8 mouse cellular contexts compared by ENCODE assay signal in the genomic region with DNA sequence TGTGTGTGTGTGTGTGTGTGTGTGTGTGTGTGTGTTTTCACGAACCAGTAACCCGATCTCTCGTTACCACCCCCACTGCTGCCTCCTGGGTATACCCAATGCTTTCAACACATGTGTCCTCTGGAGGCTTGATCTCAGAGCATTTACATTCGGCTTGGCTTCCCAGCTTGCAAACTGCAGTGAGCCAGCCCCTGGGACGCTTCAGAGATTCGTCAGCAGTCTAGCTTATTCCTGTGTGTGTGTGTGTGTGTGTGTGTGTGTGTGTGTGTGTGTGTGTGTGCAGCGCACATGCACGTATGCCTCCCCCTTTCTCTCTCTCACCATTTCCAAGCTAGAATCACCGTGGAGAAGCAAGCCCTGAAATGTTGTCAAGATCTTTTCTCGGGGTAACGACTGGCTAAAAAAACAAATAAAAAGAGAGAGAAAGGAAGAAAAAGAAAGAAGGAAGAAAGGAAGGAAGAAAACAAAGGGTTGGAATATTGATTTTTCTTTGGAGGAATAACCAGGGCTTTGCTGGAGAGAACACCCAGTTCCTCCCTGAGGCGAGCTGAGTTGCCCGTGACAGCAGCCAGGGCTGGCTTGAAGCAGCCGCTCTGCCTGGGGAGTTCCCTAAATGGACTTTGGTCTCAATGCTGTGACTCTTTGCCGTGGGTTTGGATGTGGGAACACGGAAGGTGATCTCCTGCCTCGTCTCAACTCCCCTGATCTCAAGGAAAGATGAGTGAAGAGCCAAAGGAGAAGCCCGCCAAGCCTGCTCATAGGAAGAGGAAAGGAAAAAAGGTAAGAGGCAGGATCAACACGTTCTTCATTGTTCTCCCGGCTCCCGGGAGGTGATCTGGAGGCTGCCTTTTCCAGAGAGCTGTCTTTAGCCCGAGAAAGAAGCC.
DNase-seq lines count a peak whose midpoint lies in the region; ATAC-seq lines count a peak whose summit lies in the region.

No protein-coding gene starts in this region.

- peak overlapping the region; percentile 86 for H3K27ac ChIP-seq in forebrain, embryonic 14.5 days (ENCODE audit: low read depth, low read length)
- no peak overlapping the region for H3K27ac ChIP-seq in liver, embryonic 15.5 days (replicated peaks)

- H3K4me3 ChIP-seq in forebrain, embryonic 14.5 days (ENCODE audit: low read depth, low read length): peak overlapping the region; percentile 48
- peak overlapping the region; percentile 26 for H3K4me3 ChIP-seq in liver, embryonic 15.5 days (replicated peaks)

- no peaks in the 10 kb centered on the region for H3K9me3 ChIP-seq in forebrain, embryonic 14.5 days (replicated peaks; ENCODE audit: control insufficient read depth, low read length)
- H3K9me3 ChIP-seq in liver, embryonic 15.5 days (replicated peaks): no peaks in the 10 kb centered on the region

- intact Hi-C loops in heart, postnatal 10 days (cut with DNase I): loop anchor here (2.0 kb wide), 1 partner anchor 61 kb away; no protein-coding TSS in a partner anchor

- peak overlapping the region; percentile 72 for H3K9ac ChIP-seq in forebrain, embryonic 14.5 days (ENCODE audit: low read length)
- no peak overlapping the region for H3K9ac ChIP-seq in liver, embryonic 15.5 days

- H3K4me2 ChIP-seq in forebrain, embryonic 14.5 days (ENCODE audit: low read length): peak overlapping the region; percentile 53
- H3K4me2 ChIP-seq in liver, embryonic 15.5 days: peak overlapping the region; percentile 33

- H3K27me3 ChIP-seq in forebrain, embryonic 14.5 days (replicated peaks; ENCODE audit: control insufficient read depth, insufficient read depth, low read length): no peaks in the 10 kb centered on the region
- H3K27me3 ChIP-seq in liver, embryonic 15.5 days: no peaks in the 10 kb centered on the region

- WGBS in forebrain, embryonic 14.5 days: 4% methylated on average over 22 of the region's 22 CpGs
- WGBS in large intestine, adult 2 months: 4% methylated on average over 22 of the region's 22 CpGs
- 10% methylated on average over 22 of the region's 22 CpGs for whole genome bisulfite sequencing in liver, embryonic 15.5 days (ENCODE audit: insufficient replicate concordance)

- no peaks in the 10 kb centered on the region for H3K36me3 ChIP-seq in forebrain, embryonic 14.5 days (ENCODE audit: control insufficient read depth, insufficient read depth, low read length)
- H3K36me3 ChIP-seq in liver, embryonic 15.5 days (replicated peaks): no peaks in the 10 kb centered on the region

- peaks cover 6% of the 10 kb centered on the region; the same call in 1 of the 2 replicates for H3K4me1 ChIP-seq in forebrain, embryonic 14.5 days (ENCODE audit: control insufficient read depth, insufficient read depth, low read length)
- no peaks in the 10 kb centered on the region for H3K4me1 ChIP-seq in liver, embryonic 15.5 days (replicated peaks)

- ATAC-seq in forebrain, embryonic 14.5 days: peak; percentile 84
- no peak; the same call in 1 of the 2 replicates for ATAC-seq in liver, embryonic 15.5 days (ENCODE audit: insufficient read depth)

- DNase-seq in 3134 (ENCODE audit: extremely low read depth, insufficient read length, low spot score): peak; percentile 40
- peak; percentile 22 for DNase-seq in cerebellum, adult 11 months
- peak; percentile 84 for DNase-seq in forebrain, embryonic 14.5 days (ENCODE audit: low spot score)
- DNase-seq in heart, postnatal 10 days: peak; percentile 60 to 63
- DNase-seq in large intestine, adult 2 months (ENCODE audit: low read depth, low spot score): peak; percentile 38
- DNase-seq in retina, postnatal 1 day: peak; percentile 79
- no peak for DNase-seq in spleen, adult 18-20 months

Comparison
In these comparisons a context has a peak if more than half of its experiments do, and no peak if none do; other contexts are left out.
1. DNase-seq: peak in 3134 (single experiment), cerebellum, adult 11 months (single experiment), forebrain, embryonic 14.5 days (single experiment), heart, postnatal 10 days (2 of 2), large intestine, adult 2 months (single experiment) and retina, postnatal 1 day (single experiment); none in spleen, adult 18-20 months (0 of 2).